Mouse (Mus musculus) cerebellum, postnatal 10 days (tissue): ENCODE results near the gene Nrtn.

Experiments
- DNase-seq, 2 experiments: peaks; one replicate each; pipeline ENCODE4 v3.0.0; 2021; ENCODE audit warnings: mixed read lengths in 2 of 2

Nrtn gene

GRCm38 (mm10) chr17:56716655-56717362, 40.5 kb downstream of the Nrtn start:
- peak; percentile 97 to 98 for DNase-seq

- peak; percentile 41 for DNase-seq
Observed at GRCm38 (mm10) chr17:56715914-56716654, 41.2 kb downstream of the Nrtn start.

DNA sequence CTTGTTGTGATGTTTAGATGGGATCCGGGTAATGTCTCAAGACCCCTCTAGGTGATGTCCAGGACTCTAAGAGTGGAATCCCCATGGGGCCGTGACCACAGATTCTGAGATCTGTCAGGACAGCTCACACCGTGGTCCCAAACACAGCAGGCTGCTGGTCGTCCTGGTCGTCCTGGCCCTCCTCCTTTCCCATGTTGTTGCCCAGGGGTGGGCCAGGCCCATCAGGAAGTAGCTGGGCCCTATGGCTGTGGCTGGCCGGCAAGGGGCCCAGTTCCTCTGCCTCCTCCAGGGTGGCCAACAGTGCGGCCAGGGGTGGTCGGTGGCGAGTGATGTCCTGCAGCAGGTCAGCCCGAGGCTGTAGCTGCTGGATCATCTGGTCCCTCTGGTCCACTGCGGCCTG, 42.0 kb downstream of the Nrtn start:
- DNase-seq: peak in 1 of 2 experiments; percentile 37

DNA sequence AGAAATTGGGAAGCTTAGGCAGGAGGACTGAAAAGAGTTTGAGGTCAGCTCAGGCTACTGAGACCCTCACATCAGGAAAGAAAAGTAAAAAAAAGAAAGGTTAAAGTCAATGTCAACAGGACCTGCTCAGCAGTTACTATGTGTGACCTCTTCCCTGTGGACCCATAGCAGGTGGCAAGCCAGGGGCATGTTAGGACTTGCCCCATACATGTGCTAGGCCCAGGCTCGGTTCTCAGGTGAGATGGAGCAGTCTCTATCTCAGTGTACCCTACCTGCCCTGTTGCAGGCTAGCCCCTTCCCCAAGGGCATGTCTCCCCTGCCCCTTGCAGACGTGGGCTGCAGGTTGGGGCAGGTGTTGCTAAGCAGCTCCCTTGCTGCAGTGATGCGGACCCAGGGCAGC, 47.6 kb downstream of the Nrtn start:
- no peak for DNase-seq

DNA sequence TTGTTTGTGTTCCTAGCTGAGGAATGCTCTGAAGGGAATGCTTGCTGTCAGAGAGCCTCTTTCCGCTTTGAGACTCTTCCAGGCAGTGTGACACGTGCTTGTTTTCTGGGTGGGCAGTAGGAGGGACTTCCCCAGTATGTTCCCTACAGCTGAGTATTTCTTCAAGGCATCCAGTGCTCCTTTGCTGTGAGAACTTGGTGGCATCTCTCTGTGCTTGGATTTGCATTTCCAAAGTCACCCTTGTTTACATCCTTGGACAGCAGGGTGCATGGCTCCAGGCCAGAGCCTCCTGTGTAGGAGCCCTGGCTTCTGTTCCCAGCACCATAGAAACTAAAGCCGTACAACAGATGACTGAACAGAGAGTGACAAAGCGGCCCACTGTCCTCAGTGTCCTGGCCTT, 48.6 kb downstream of the Nrtn start:
- DNase-seq: peak in 1 of 2 experiments; percentile 46

GRCm38 (mm10) chr17:56706515-56706914, 50.8 kb downstream of the Nrtn start:
- no peak for DNase-seq

DNA sequence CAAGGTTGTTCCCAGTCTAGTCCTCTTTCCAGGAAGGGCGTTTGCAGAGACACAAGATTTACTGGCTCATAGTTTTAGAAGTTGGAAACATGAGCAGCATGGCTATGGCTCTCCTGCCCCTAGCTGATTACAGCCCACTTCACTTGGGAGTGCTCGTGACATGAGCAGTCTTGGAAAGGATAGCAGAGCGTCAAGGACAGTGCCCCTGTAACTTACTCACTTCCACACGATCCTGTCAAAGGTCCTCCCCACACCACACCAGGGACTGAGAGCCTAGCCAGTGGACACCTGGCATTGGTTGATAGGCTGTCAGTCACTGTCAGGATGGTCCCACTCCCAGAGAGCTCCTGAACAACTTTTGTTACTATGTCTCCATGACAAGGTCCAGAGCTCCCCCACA, 54.3 kb downstream of the Nrtn start:
- no peak for DNase-seq
